Mouse (Mus musculus) right cerebral cortex, postnatal 14 days (tissue): Measurements from ENCODE around the gene Crybg3.

Experiments used
- DNase-seq: peaks from one replicate; pipeline ENCODE4 v3.0.0; 2022

Gene Crybg3

DNA sequence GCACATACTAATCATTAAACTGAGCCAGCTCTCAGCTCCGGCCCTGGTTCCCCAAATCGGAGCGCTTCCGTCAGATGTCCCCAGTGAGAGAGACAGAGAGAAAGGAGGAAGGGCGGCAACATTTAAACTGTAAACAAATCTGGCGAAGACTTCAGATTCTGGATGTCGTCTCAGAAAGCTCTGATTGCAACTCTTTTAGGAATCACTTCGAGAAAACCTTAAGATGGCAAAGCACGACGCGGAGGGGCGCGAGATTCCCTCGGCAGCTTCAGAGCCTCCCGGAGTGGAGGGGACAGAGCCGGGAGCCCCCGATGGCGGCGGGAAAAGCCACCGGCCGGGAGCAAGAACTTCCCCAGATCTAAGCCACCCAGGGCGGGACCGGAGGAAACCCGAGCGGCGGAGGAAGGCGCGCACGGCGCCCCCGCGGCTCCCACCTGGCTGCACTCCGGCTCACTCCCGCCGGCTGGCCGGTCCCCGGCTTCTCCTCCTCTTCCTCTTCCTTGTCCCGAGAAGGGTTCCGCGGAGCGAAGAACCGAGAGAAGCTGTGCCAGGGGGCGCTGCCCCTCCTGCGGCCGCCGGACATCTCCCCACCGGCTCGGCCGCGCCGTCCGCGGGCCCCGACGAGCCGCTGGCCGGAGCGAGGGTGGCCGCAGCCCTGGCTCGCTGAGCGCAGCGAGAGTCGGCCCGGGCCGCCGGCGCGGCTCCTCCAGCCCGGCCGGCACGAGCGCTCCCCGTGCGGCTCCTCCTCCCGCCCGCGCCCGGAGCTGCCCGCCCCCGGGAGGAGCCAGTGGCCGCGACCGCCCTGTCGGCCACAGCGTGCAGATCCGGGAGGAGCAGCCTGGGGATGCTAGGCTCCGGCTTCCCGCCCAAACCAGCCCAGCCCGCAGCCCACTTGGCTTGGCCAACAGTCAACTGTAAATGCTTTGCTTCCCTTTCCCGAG is at the start of gene Crybg3:
Crybg3 (minus strand) TSS at position 669 of the 941 bp plus-strand sequence.
- DNase-seq = peak; percentile 56

DNA sequence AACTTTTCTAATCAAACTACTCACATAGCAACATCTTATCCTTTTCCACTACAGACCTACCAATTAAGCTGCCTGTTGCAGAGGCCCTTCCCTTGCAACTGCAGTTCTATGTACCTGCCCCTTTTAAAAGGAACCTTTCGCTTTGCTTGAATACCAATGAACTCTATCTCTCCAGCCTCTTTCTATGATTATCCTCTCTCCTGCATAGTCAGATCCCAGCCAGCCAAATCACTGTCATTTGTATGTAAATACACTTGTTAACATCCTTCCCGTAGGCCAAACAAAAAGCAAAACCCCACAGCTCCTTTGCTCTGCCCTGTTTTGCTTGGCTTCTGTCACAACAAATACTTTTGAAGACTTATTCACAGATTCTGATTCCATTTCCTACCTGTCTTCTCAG is 43.0 kb upstream of the Crybg3 start:
- DNase-seq = no peak

DNA sequence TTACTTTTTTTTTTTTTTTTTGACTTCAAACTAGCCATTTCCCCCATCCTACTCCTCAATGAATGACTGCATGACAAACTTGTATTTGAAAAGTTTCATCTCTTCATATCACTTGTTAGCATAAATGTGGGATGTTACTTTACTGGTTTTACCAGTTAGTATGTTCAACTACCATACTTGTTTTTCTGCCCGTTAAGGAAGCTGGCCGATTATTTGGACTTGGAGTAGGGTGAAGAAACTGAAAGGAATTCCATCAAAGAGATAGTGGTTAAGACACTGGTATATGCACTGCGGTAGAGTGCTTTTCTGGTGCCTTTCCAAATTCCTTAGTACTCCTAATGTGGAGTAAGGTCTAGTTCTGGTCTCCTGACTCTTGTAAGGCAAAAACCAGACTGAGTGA is 39.2 kb upstream of the Crybg3 start:
- DNase-seq = no peak

DNA sequence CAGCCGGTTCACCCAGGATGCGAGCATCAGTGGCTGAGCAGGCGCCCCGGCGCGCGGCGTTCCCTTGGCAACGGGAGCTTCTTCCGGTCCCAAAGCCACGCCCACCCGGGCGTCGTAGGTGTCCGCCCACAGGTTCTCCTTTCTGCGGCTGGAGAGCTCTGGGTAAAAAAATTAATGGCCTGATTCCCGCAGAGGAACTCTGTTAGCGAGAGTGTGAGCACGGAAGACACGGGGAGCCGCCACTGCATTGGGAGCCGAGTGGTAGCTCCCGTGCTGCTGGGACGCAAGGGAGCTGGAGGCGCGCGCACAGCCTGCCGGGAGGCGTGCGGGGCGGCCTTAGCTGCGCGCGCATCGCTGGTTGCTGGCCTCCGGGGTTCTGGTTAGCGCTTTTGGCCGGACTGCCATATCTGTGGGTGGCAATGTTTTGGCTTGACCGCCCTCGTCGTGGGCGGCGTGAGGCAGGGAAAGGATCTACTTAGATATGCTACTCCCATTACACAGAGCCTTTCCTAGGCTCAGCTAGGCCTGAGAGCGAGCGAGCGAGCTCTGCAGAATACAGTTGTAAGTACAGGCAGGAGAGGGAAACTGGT is 38.4 kb upstream of the Crybg3 start, which contains the start of gene Arl6:
Arl6 (minus strand) TSS at position 290 of the 590 bp plus-strand sequence.
- peak; percentile 96 for DNase-seq

DNA sequence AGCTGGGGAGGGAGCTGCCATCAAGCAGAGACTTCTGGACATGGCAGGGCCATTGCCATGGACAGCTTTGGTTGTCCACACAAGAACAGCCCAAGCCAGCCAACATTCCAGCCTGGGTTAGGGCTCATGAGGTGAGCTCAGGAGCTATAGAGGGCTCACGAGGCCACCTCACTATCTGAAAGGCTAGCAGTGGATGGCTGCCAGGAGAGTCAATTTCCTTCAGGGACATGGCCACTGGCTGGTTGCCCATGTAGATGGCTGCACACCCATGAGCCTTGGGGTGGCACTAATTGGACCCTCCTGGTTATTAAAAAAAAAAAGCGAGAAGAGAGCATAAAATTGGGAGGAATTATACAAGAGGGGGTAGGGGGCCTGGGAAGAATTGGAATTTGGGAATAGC is 33.8 kb upstream of the Crybg3 start:
- no peak for DNase-seq

DNA sequence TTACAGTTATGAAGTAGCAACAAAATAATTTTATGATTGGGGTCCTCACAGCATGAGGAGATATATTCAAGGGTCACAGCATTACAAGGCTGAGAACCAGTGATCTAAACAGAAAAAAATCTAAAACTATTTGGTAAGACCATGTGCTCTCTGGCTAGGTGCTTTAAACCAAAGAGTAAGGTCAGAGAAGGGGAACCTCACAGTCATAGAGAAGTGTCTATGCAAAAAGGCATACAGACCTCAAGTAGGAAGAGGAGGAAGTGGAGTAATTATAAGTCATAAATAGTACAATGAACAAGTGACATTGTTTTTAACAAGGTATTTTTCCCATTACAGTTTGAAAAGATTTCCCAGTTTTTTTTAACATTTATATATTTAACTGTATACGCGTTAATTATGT is 20.8 kb upstream of the Crybg3 start:
- no peak for DNase-seq

DNA sequence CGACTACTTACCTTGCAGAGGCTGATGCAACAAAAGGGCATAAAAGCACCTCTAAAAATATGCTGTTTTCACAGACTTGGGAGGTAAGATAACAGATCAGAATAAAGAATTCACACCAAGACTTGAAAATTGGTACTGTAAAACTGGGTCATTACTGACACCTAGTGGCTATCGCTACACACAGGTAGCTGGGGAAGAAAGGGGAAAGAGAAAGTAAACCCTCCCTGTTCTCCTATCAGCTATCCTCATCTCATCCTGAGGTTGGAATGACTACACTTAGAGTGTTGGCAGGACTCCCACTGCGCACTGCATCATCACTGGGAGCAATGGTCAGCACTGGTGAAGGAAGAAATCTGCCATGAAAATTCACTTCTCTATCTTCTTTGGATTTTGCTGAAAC is 16.4 kb upstream of the Crybg3 start:
- no peak for DNase-seq

DNA sequence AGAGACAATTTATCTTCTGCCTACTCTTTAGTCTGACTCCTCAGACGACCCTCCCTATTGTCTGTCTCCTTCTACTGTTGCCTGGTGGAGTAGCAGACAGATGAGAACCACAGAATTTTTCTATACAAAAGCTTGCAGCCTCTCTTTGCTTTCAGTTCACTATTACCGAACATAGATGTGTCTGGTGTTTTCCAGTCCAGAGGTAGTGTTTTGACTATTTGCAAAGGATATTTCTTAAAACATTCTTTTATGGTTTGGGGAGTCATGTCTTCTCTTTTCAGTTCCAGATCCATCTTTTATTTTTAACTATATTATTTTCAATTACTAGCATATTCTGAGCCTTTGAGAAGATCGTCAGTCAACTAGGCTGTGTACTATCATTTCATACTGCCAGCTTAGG is 14.9 kb upstream of the Crybg3 start:
- no peak for DNase-seq

DNA sequence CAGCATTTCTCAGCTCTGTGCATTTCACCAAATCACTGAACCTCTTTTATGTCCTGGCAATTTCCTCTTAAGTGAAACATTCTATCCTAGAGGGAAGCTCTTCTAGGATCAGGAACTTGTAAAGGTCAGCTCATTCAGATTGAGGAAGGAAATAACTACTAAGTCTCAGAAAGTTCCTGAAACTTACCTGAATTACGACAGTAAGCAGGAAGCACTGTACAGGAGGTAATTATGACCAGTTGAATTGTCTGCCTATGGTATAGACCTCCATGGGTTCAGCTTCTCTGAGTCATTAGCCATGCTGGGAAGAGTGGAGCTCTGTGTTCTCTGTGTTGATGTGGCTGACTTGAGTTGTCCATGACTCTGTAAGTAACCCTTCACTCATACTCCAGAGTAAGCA is 10.0 kb upstream of the Crybg3 start:
- no peak for DNase-seq

DNA sequence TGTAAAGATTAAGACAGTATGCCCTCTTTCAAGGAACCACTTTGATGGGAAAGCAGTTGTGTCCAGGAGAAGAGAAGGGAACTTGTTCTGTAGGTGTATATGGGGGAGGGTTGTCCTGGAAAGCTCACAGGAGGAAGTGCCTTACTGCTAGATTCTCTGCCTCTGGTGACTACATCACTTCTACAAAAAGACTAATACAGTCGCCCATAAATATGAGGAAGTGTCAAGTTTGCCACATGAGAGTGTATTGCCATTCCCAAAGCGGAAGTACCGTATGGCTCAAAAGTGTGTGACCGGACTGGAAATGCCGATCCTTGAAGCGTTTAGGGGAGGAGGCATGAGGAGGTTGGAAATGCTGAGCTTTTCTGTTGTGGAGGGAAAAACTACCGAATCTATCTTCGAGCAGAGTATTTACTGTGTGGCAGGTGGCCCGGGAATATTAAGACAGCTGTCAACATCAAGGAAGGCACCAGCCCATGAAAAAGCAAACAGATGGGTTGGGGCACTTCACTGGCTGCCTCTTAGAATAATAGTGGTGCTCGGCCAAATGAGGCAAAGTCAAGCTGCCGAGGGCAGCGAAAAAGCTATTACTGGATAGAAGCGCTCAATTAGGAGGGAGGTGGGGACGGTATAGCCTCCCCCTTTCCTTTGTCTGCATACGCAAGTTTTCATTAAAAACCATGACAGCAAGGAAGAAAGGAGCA is 3.5 kb upstream of the Crybg3 start:
- DNase-seq = no peak

DNA sequence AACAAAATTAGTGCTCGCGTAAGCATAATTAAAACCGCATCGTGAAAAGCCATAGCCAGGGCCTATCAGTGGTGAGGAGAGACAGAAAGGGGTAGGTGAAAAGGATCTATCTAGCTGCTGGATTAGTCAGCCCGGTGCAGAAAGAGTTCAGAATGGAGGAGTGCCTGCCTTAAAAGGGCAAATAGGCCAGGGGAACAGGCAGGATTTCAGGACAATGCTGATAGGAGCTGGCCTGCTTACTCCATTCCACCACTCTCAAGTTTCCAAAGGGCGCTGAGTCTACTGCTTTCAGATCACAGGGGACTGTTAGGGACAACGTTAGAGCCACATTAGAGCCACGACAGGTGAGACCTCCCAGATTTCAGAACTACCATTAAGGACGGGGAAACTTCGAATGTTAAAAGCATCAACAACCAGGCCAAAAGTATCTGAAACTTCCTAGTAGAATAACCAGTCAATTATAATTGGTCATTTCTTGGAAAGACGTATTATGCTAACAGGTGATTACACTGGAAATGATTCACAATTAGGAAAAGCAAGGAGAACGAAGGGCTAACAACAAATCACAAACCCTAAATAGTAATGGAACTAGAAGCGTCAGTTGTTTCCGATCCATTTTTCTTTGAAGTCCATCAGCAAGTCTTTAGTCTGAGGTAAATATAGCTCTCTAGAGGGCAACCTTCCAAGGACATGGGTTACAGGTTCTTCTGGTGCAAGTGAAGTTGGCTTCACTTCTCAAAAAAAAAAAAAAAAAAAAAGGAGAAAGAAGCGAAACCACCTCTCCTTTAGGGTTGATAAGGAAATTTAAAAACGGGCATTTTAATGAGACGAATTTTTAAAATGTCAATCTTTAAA is 1.1 kb downstream of the Crybg3 start:
- DNase-seq = no peak

DNA sequence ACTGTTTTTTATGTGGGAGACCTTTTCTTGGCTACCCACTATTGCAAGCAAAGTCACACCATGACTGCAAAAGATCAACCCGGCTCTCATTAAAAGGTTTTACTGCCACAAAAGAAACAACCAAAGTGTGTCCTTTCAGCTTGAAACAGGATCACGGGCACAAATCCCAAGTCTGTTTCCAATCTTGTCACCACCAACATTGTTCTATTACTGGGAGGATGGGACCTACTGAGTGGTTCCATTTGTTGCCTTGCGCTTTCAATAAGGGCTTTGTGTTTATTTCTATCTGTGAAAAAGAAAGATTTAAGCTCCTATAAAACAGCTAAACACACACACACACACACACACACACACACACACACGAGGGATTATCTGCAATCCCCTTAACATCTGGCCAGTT is 1.8 kb downstream of the Crybg3 start:
- no peak for DNase-seq

DNA sequence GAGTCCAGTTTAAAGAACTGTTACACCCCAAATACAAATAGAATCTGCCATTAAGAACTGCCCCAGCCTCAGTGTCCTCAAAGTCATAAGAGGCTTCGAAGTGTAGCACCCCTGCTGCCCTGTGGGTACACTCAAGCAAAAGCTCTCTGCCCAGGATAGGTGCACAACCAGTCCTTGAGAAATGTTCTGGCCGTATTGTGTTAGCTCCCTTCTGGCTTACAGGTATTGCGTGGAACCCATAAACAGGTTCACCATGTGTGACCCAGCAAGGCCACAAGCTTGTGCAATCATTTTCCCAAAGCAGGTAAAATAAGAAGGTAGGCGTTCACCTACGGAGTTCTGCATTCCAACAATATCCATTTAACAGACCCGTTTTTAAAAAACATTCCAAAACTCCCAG is 3.5 kb downstream of the Crybg3 start:
- DNase-seq = no peak

DNA sequence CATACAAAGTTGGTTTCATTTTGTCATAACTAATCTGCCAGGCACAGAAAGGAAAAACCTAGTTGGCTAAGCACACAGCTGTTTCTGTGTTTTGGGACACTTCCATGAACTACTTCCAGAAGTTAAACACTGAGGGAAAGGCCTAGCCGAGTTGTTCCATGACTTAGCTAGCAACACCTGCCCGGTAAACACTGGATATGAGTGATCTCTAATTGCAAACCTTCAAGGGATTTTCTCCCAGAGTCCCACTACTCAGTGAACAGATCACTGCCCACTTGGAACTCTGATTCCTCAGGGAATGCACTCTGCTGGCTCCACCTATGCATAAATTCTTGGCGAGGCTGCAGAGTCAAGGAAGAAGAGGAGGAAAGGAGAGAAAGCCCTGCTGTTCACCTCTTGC is 6.1 kb downstream of the Crybg3 start:
- no peak for DNase-seq

DNA sequence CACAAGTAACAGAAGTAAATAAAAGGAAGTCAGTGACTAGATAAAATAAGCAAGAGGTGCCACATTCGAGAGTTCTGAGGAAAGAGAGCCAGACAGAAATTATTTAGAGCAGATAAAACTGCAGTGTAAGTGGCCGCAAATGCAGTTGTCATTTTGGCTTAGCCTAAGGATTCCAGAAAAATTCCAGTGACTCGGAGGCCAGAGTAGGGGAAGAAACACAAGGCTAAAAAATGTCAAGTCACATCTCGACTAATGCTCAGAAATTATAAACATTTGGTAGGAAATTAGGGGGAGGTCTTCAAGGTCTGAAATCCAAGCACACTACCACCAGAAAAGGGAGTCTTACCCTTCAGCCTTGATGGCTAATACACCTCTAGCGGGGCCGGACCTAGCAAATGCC is 10.0 kb downstream of the Crybg3 start:
- DNase-seq = no peak

DNA sequence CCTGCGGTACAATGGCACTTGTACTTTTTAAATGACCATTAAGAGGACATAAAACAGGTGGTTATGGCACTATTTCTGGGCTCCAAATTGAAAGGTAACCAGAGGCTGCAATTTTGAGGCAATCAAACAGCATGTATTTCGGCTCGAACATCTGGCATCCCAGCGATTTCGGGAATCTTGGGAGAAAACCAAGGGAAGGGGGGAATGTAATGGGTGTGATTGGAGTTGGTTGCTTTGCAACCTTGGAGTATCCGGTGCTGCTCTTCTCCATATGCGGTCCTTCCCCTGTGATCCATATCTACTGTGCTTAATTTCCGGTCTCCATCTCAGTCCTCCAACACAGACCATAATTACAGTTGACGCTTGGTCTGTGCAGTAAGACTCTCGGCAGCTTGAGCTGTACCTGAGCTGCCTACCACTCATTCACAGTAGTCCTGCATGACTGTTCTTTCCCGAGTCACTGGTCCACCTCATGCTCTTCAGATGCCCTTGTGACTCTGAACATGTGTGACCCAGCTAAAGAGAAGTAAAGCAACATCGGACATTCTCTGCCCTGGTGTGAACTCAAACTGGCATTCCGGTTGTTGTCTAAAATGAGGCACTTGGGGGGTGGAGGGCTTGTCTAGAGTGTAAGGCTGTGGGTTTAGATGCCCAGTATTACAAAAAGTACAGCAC is 12.3 kb downstream of the Crybg3 start:
- DNase-seq = no peak

DNA sequence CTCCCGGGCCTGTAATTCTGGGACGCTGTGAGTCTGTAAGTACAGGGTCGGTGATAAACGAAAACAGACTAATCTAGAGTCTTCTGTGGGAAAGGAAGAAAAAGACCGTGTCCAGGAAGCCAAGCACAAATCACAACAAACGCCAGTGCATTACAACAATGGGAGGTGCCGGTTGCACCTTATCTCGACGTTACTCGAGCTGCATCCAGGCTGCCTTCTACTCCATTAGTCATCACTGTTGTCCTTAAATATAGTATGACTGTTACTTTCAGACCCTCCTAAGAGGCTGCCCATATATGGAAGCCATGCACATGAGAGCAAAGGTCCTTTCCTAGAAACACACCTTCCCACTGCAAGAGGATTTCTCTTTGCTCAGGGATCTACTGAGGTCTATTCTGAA is 13.0 kb downstream of the Crybg3 start:
- no peak for DNase-seq

DNA sequence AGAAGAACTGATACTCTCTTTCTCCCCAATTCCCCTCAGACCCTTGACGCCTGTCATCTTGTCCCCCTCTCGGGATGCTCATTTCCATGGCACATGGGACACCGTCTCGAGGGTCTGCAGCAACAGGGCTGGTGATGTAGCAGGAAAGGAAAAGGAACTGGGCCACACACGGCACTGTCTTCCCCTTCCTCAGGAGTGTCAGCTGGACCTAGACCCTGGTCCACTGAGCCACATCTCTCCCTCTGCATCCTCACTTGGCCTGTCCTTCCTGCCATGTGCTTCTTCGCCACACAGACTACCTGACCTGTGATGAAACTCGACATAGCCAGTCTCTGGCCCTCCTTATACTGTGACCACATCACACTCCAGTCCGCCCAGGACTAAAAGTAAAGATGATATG is 13.9 kb downstream of the Crybg3 start:
- no peak for DNase-seq

DNA sequence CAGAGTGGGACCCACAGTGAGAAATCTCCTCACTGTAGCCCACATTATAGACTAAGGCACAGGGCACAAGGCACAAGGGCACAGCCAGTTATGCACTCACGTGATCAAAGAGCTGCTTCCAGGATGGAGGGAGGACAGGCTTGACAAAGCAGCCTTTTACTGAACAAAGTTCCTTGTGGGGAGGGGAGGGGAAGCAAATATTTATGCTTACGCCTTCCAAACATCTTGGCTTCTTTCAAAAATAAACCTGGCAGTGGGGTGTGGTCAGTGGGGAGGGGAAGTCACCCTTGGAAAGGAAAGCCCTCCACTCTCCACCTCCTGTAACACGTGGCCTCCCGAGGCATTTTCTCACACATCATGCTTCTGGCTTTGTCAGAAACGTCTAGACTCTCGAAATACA is 14.5 kb downstream of the Crybg3 start:
- no peak for DNase-seq

DNA sequence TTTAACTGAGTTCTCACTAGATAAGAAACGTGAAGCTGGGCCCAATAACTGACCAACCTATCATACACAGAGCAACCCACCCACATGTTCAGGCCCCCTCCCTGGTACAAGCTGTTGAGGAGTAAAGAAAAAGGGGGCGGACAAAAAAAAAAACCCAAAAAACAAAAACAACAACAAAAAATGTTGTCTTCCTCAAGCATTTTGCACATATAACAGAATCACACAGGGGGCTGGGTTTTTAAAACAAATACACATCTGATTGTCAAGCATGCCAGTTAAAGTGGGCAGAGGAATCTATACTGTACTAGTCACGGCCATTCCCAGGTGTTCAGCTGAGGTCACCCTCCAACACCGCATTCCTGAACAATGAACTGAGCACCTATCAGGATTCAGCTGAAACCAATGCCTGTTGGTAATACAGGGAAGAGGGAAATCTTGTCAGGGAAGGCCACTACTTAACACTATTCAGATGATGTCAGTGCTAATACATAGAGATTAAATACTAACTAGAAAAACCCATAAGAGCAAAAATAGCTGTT is 15.0 kb downstream of the Crybg3 start:
- DNase-seq = no peak

DNA sequence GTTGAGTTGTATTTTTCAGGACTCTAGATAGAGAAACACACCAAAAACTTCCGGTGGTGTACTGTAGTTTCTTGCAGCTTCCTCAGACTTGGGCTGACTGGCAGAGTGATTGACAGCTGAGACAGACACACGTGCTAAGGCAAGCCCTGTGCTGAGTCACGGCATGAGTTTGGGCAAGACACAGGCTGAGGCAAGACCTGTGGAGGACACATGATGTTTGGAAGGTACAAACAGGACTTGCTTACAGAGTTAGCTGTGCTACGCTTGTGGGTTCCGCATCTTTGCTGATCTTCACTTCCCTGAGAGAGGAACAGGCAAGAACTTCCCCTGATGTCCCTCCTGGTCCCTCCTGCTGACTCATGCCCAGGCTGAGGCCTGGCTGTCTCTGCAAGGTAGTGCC is 17.3 kb downstream of the Crybg3 start:
- no peak for DNase-seq

DNA sequence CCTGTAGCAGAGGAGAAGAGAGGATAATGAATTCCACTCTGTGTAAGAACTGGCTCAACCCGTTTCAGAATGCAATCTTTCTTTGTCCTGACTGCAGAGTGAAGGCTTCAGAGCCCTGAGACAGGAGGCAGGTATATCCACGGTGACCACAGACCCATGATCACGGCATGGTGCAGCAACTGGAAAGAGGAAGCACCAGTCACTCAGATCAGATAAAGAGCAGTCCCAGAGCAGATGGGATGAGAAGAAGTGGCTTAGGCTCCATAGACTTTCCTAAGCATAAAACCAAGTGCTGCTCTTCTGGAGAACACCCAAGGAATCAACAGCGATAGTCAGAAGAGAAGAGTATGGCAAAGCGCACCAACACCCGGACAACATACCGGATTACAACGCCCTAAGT is 21.5 kb downstream of the Crybg3 start:
- no peak for DNase-seq
